Mouse (Mus musculus) inflammation-experienced regulatory T-cells, adult 6 months (primary cell): Measurements from ENCODE around the gene Igsf23. TPM values are rescaled to one million over a fixed set of nuclear protein-coding genes. Genes with fewer than 3 reads are reported as not detected.
"Not testable (repeated sequence)": the region's sequence is repeated elsewhere in the genome, so short reads cannot be mapped to it uniquely, and the experiment has no call there.

Experiments used
- ATAC-seq: one replicate; pipeline ENCODE4 v1.8.0; 2017
- polyA plus RNA-seq, 3 experiments: library from polyadenylated mRNA; unstranded; fragments of 100-300 nt; shearing (Covaris generic); gene quantifications; one replicate each; pipeline ENCODE4 v1.2.1; 2017

Gene Igsf23
- polyA plus RNA-seq, result 1 to 10 TPM; 3.3 to 8.4 (median 5.5) TPM

DNA sequence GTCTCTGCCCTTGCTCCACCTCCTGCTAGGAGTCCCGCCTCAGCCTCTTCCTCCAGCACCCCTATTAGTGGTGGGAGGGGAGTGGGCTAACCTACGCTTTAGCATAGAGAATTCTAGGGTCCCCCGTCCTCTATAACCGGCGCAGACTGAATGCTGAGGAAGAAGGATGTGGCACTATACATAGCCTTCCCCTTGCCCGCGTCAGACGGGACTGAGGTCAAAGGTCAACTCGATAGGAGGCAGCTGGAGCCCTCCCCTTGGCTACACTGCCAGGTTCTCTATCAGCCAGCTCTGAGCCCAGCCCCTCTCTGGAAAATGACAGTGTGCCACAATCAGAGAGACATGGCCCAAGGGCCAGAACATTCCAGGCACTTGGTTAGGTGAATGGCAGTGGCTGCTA, at the start of gene Igsf23:
TSS of gene Igsf23 (minus strand) at position 168 of the 400 bp plus-strand sequence.
- no peak for ATAC-seq

DNA sequence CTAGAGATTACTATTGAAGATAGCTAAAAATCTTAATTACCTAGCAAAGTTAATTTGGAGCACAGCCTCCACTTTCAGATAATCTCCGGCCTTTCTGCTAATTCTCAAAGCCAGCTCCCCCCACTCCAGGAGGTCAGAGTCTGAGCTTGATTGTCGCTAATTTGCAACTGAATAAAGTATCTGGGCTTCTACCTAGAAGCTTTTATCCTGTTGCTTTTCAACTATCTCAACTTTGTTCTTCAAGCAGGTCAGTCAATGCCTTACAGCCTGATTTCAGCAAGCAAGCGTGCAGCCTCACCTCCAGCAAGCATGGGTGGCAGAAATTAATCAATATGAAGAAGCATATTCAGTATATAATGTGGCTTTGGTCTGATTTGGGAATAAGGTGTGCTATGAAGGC, 46.2 kb upstream of the Igsf23 start:
- not testable (repeated sequence) for ATAC-seq

DNA sequence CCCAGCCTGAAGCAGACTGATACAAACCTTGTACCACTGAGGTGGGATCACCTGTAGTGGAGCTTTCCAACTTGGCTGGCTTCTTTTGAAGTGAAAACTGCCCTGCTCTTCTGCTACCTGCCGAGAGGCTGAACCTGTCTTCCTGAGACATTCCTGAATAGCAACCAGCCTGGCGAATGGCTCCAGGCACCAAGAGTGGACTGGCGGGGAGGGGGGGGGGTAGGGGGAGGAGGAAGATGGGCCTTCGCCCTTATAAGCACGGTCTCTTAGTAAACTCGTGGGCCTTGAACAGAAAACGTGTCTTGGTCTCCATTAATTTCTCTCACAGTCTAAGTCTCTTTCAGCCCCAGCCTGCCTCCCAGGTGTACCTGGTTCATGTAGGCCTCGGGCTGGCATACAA, 40.6 kb upstream of the Igsf23 start, which contains the start of gene Nlrp9b:
TSS of gene Nlrp9b (plus strand) at position 301 of the 400 bp plus-strand sequence.
- ATAC-seq, result not testable (repeated sequence)

DNA sequence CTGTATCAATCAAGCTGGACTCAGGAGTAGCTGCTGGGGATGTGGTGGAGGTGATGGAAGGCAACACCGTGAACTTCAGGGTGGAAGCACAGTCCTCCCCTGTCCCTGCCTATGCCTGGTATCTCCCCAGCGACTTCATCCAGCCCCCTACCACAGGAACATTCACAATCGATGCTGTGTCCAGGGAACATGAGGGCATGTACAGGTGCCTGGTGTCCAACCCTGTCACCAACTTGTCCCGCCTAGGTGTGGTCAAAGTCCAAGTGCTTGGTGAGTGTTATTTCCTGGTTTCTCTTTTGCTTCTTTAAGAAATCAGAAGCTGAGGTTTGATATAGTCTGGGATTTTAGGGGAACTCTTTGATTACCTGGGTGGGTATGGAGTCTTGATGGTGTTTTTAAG, 21.0 kb upstream of the Igsf23 start:
- ATAC-seq, result no peak

DNA sequence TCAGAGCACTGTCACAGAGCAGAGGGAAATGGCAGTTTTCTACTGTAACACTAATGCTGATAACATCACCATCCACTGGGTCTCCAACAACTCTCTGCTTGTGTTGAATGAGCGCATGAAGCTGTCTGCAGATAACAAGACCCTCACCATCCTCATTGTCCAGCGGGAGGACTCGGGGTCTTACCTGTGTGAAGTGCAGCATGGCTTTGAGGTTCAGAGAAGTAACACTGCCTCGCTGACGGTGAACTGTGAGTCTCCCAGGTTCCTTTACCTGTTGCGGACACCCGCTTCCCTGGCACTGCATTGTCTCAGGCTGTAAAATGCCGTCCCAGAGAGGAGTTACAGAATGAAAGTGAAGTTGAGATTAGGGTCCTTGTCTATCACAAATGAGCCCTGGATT, 19.6 kb upstream of the Igsf23 start:
- no peak for ATAC-seq

DNA sequence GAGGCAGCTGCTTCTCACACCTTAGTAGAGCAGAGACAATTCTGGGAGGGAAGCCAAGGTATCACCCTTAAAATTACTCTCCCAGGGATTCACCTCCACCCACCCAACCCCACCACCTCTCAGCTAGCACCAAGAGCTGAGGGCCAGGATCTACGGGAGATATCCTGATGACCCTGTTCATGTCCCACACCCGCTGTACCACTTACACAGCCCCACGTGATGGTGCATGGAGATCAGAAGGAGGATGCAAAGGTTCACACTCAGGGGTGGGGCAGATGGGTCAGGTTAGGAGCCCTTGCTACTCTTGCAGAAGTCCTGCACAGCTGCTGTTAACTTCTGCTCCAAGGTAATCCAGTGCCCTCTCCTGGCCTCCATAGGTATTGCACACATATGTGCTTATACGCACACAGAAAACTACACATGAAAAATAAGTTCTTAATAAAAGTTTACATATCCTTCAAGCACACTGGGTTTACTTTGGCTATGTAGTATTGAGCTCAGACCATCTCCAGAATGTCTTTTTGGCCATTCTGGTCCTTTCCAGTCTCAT, 19.1 kb upstream of the Igsf23 start:
- ATAC-seq, result no peak

DNA sequence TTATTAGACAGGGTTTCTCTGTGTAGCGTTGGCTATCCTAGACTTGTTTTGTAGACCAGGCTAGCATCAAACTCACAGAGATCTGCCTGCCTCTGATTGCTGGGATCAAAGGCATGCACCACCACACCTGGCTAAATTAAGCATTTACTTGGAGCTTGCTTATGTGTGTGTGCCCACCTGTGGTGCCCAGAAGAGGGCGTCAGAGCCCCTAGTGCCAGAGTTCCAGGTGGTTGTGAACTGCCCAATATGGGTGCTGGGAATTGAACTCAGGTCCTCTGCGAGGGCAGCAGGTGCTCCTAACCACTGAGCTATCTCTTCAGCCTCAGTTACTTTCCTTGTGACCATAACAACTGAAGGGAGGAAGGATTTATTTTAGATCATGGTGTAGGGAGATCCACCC, 18.6 kb upstream of the Igsf23 start:
- ATAC-seq, result no peak

DNA sequence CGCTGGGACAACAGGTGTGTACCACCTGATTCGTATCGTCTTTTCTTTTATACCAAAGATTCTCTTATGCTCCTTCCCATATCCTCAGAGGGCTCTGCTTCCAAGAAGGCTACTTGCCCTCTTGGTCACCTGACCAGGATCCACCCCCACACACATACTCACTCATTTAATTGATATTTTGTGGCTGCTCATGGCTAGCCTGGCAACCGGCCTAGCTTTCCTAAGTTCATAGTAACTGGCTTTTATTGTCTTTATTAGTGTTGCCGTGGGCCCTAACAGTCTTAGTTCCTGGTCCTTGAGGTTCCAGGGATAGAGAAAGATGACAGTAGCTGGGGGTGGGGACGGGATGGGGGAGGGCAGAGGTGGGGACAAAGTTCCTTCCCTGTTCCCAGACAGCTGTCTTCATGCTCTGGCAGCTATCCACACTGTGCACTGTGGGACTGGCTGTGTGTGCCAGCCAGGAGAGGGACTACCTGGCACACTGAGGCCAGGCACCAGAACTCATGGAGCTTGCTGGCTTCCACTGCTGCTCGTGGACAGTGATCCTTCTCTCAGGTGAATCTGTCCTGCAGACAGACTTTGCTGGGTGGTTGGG, 14.5 kb upstream of the Igsf23 start, which contains the start of gene Ceacam20:
TSS of gene Ceacam20 (plus strand) at position 428 of the 595 bp plus-strand sequence.
- no peak for ATAC-seq

DNA sequence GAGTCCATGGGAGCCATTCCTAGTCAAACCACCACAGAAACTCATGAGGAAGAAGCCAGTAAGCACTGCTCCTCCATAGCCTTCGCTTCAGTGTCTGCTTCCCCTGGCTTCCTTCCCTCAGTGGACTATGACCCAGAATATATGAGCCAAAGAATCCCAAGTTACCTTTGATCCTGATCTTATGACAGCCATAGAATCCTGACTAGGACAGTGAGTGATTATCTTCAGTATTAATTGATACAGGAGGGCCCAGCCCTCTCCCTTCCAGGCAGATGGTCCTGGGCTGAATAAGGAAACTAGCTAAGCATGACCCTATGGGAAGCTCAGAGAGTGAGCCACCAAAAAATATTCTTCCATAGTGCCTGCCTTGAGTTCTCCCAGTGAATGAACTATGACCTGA, 11.9 kb upstream of the Igsf23 start:
- ATAC-seq, result no peak

DNA sequence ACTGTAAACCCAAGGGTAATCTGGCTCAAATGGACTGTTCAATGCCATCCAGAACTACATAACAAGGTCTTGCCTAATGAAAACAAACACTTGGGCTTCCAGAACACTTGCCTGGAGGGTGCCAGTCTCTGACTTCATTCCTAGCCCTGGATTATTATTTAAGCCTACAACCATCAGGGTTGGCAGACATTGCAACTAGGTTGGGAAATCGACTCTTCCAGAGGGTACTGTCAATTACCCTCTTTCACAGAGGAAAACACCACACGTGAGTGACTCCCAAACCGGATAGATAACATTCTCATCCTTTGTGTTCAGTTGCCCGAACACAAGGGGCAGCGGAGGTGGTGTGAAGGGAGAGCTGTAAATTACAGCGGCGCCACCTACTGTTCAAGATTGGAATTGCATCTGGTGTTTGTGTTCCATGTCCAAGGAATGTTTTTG, 5.8 kb upstream of the Igsf23 start:
- ATAC-seq, result peak; percentile 74

DNA sequence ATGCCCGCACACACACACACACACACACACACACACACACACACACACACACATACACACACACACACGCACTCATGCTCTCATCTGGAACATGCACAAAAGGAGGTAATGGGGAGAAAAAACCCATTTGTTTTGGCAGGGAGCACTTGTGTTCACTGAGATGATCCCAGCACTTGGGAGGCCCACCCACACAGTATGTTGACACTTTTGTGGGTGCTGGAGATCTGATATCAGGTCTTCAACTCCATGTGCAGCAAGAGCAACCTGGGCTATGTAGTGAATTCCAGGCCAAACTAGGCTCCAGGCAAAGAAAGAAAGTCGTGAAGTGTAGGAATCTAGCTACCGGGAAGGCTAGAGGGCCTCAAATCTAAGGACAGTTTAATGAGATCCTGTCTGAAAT, 5.3 kb upstream of the Igsf23 start:
- ATAC-seq, result no peak

DNA sequence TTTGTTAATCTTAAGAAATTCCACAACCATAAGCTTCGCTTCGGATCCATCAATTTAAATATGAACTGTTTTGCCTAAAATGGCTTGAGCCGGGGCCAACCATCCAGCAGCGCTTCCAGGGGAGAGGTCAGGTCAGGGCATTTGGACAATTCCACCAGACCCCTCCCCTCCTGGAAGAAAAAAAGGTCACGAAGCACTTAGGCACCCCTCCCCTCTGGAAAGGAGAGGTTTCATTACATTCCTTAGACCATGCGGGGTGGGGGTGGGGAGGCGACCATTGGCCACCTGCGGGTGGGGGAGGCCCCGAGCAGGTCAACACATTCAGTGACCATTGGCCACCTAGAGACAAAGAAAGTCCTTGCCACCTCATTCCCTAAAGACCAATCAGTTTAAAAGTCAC, 2.5 kb upstream of the Igsf23 start:
- no peak for ATAC-seq

DNA sequence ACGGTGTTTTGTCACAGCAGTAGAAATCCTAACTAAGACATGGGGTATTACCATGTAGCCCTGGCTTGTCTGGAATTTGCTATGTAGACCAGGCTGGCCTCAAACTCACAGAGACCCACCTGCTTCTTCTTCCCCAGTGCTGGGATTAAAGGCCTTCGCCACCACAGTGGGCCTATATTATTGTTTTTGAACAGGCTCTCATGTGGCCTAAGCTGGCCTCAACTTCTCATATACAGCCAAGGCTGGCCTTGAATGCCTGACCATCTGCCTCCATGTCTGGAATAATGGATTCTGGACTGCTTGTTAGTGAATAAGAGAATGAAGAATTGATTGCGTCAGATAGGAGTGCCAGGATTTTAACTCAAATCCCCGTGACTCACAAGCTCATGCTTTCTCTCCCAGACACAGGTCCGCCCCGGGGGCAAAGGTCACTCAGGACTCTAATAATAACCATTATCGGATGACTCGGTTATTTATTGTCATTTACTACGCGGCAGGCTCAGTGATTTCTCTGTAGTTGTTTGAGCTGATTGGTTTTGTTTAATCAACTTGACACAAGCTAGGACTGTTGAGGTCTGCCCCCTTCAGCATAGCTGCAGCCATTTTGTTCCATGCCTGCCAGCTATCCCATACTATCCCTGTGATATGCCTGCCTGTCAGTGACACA, 1.9 kb upstream of the Igsf23 start:
- ATAC-seq, result no peak

DNA sequence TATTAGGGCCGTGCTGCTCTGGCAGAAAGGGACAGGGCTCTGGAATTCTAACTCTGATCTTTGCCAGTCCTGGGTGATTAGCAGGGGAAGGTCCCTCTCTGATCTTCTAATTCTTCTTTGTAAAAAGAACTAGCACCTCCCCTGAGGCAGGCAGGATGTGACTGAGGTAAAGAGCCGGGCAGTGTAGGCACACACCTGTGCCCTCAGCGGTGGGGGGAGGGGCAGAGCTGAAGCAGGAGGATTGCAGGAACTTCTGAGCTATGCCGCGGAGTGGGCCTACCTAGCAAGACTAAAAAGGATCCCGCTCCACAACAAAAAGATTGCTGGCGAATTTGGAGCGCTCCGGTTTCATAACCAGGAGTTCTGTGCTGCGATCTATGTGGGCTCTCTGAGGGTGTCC, 560 bp downstream of the Igsf23 start:
- ATAC-seq, result peak; percentile 17

DNA sequence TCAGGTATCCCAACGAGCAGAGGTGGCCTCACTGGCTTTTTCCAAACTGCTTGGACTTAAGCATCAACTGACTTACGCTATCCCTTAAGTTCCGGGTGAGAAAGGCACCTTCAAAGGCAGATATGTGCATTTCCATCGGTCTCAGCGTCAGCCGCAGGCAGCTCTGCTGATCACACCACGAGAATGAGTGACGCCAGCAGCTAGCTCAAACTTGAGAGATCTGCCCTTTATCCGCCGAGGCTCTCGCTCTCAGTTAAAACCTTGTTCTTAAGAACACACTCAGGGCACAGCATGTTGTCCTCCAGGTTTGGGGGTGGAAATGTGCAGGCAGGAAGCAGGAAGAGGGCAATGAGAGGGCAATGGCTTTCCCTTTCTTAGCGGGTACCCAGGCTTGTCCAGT, 1.6 kb downstream of the Igsf23 start:
- ATAC-seq, result peak; percentile 27

DNA sequence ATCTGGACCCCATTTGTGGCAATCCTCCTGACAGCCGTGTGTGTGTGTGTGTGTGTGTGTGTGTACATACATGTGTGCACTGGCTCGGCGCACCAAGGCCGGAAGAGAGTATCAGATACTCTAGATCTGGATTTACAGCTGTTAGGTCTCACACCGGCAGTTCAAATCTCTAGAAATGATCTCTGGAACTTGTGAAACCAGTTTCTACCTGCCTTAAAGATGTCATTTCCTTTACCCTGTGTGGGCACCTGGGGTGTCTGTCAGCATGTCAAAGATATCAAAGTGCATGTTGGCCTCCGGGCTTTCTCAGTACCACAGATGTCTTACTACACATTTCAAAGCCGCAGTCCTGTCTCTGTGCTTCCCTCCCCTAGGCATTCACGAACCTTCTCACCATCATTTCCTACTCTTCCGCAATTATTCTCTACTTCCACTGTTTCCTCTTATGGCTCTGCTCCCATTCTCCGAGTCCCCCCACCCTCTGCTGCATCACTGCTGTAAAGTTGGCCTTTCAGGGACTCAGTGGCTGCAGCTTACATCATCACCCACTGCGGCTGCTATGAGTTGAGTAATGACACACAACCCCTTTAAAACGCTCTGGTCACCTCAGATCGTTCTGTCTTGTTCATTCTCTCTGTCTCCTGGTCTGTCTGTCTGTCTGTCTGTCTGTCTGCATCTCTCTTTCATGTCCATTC, 4.6 kb downstream of the Igsf23 start:
- peak; percentile 80 for ATAC-seq

DNA sequence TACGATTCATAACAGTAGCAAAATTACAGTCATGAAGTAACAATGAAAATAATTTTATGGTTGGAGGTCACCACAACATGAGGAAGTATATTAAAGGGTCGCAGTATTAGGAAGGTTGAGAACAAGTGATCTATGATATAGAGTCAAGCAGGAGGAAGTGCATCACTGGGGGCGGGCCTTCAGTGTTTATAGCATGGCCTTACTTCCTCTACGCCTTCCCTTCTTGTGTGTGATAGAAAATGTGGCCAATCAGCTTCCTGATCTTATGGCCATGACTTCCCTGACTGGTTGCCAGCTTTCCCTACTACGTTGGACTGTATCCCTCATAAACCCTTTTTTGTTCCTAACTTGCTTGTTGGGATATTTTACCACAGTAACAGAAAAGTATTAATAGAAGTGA, 5.4 kb downstream of the Igsf23 start:
- ATAC-seq, result peak; percentile 32

DNA sequence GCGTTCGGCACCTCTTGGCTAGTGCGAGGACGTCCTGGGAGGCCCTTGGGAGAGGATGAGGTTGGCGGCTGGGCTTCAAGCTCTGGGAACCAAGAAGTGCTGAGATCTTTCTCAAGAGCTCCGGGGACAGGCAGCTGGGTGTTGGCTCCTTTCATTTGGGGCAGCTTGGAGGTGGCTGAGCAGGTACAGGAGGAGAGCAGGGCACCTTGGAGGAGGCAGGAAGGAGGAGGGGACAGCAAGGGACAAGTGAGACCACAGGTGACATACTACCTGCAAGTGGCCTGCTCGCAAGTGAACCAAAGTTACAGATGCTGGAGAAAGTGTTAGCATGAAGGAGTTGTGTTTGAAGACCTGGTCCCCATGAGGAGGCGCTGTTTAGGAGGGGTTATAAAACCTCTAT, 5.8 kb downstream of the Igsf23 start:
- no peak for ATAC-seq

DNA sequence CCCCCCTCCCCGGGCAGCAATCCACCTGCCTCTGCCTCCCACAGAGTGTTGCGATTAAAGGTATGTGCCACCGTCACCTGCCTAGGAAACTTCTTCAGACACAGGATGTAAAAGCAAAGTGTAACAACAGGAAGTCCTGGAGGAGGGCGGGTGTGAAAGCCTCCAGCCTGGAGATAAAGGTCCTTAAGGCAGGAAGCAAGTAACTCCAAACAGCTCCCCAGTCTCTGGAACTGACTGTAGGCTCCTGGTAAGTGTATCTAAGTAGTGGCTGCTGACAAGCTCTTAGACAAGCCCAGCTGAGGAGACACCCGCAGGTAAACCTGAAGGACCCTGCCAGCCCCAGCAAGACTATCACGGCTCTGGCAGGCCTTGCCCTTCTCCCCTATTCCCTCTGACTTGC, 10.3 kb downstream of the Igsf23 start:
- ATAC-seq, result peak; percentile 85

DNA sequence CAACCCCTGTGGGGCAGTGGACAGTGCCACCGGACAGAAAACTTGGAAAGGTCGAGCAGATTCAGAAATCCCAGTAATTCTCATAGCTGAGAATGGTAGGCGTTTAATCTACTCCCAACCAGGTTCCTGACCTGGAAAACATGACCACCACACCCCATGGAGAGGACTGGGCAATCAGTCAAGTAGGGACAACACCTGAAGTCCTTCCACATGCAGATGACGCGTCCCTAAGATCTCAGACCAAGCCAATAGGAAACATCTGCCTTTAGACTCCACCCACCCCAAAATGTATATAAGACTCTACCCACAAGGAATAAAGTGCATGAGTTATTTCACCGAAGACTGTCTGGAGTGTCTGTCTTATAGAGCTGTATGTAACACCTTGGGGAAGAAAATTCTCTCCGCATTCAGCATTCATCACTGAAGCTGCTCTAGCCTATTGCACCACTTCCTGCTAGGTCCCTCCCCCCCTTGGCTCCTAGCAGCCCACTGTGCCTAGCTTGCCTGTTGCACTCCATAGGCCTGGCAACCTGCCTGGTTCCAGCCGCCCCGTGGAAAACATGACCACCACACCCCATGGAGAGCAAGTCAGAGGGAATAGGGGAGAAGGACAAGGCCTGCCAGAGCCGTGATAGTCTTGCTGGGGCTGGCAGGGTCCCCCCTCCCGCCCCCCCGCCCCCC, 10.9 kb downstream of the Igsf23 start:
- peak; percentile 71 for ATAC-seq

DNA sequence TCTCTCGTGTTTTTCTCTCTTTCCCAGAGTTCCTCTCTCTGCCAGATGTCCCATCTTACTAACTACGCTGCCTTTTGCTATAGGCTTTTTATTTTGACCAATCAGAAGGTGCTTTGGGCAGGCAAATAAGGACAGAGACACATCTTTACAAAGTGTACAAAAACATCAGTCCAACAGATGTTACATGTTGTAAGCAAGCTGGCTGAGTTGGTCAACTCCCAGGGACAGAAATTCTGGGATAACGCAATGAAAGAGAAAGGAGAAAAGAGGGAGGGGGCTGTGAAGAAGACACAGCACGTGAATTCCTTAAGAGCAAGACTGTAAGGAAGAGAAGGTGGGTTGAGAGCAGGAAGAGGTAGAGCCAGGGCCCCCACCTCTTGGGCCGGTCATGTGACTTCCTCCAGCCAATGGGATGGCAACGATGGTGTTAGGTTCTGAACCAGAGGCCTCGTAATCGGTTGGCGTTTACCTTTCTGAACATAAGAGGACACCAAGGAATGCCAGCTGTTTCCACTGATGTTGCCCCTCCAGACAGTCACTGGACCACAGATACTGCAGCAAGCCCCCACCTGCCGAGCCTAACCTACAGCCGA, 13.2 kb downstream of the Igsf23 start:
- no peak for ATAC-seq

DNA sequence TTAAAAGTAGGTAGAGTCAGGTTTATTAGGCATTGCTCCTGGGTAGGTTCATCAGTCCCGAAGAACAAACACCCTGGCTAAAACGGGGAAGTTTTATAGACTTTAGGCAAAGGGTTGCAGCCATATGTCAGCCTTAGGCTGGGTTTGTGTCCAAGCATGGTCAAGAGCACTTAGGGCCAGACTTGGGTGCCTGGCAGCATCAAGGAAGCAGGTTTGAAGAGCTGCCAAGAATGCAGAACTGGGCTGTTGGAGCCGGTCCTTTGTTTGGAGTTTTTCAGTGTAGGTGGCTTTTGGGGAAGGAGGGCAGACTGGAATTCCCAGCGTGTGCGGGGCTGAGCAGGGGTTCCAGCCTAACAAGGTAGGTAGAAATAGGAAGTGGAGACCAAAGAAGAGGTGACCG, 14.6 kb downstream of the Igsf23 start:
- ATAC-seq, result no peak
